Mouse (Mus musculus): ENCODE results near the gene Ulk2. TPM values are rescaled to one million over a fixed set of nuclear protein-coding genes. Genes with fewer than 3 reads are reported as not detected.

The Ulk2 gene
- polyA plus RNA-seq, 1 experiment from 2014 or later: 12.6 TPM

DNA sequence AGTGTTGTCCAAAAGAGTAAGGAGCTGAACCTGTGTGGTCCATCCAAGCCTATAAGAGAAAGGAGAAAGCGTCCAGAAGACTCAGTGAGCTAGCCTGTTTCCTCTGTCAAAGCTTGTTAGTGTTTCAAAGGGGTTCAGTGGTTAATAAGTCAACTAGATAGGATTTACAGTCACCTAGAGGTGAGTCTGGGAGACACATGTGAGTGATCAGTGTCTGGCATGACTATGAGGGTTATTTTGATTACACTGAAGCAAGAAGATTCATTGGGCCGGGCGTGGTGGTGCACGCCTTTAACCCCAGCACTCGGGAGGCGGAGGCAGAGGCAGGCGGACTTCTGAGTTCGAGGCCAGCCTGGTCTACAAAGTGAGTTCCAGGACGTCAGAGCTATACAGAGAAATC is 109.1 kb downstream of the Ulk2 start:
- H3K4me1 ChIP-seq: no peaks in the 10 kb centered on the region
- H3K9me3 ChIP-seq: no peaks in the 10 kb centered on the region
- 95% methylated on average over 9 of the region's 9 CpGs for WGBS
- H3K27ac ChIP-seq (replicated peaks): no peak overlapping the region
- H3K27me3 ChIP-seq (replicated peaks; ENCODE audit: low read depth, poor library complexity, severe bottlenecking): no peaks in the 10 kb centered on the region
- H3K4me3 ChIP-seq: no peak overlapping the region
- H3K36me3 ChIP-seq (replicated peaks): peaks cover 95% of the 10 kb centered on the region
- DNase-seq (ENCODE audit: low spot score): no peak

- peaks cover 95% of the 10 kb centered on the region for H3K36me3 ChIP-seq (replicated peaks)
- DNase-seq (ENCODE audit: low spot score): no peak
- no peaks in the 10 kb centered on the region for H3K9me3 ChIP-seq
- no peak overlapping the region for H3K27ac ChIP-seq (replicated peaks)
- H3K4me1 ChIP-seq: no peaks in the 10 kb centered on the region
- 71% methylated on average over 3 of the region's 3 CpGs for WGBS
- no peaks in the 10 kb centered on the region for H3K27me3 ChIP-seq (replicated peaks; ENCODE audit: low read depth, poor library complexity, severe bottlenecking)
- no peak overlapping the region for H3K4me3 ChIP-seq
Observed at GRCm38 (mm10) chr11:61744460-61744859, 110.4 kb downstream of the Ulk2 start.

- WGBS: 82% methylated on average over 3 of the region's 3 CpGs
- no peak overlapping the region for H3K27ac ChIP-seq (replicated peaks)
- H3K9me3 ChIP-seq: no peaks in the 10 kb centered on the region
- H3K4me3 ChIP-seq: no peak overlapping the region
- H3K27me3 ChIP-seq (replicated peaks; ENCODE audit: low read depth, poor library complexity, severe bottlenecking): no peaks in the 10 kb centered on the region
- no peaks in the 10 kb centered on the region for H3K4me1 ChIP-seq
- DNase-seq (ENCODE audit: low spot score): no peak
- H3K36me3 ChIP-seq (replicated peaks): peaks cover 95% of the 10 kb centered on the region
Observed at GRCm38 (mm10) chr11:61743768-61744167, 111.1 kb downstream of the Ulk2 start.

DNA sequence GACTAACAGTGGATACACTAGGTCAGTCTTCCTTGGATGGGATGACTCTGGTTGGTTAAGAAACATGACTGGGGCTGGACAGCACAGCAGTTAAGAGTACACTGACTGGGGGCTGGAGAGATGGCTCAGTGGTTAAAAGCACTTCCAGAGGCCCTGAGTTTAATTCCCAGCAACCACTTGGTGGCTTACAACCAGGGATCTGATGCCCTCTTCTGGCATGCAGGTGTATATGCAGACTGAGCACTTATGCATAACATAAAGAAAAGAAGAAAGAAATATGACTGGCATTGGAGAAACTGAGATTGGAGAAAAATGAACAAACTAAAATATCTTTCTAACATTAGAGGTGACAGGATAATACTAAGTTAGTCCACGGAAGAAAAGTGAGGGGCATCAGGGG is 114.4 kb downstream of the Ulk2 start:
- H3K4me3 ChIP-seq: no peak overlapping the region
- no peaks in the 10 kb centered on the region for H3K9me3 ChIP-seq
- peaks cover 100% of the 10 kb centered on the region for H3K36me3 ChIP-seq (replicated peaks)
- WGBS: 90% methylated on average over 1 of the region's 1 CpGs
- DNase-seq (ENCODE audit: low spot score): no peak
- H3K27ac ChIP-seq (replicated peaks): no peak overlapping the region
- H3K27me3 ChIP-seq (replicated peaks; ENCODE audit: low read depth, poor library complexity, severe bottlenecking): no peaks in the 10 kb centered on the region
- H3K4me1 ChIP-seq: no peaks in the 10 kb centered on the region

GRCm38 (mm10) chr11:61737290-61737689 is 117.6 kb downstream of the Ulk2 start:
- Histone ChIP-seq H3K9me3 (no peaks in the 10 kb centered on the region), H3K36me3 (replicated peaks) (peaks cover 100% of the 10 kb centered on the region), H3K27me3 (replicated peaks; ENCODE audit: low read depth, poor library complexity, severe bottlenecking) (no peaks in the 10 kb centered on the region), H3K4me1 (no peaks in the 10 kb centered on the region), H3K4me3 (no peak overlapping the region), H3K27ac (replicated peaks) (no peak overlapping the region)
- 89% methylated on average over 1 of the region's 1 CpGs for WGBS
- no peak for DNase-seq (ENCODE audit: low spot score)

DNA sequence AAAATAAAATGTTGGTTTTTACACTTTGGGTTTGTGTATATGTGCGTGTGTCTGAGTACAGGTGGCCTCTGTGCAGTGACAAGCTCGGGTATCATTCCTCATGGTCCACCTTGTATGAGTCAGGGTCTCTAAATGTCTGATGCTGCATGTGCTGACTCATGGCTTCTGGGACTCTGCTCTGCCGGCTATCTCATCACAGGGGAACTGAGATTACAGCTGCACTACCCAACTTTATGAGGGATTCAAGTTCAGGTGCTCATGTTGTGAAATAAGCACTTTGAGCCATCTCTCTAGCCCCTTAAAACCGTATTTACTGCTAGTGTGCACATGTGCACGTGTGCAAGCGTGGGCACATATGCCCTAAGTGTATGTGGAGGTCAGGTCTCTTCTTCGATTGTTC is 122.2 kb downstream of the Ulk2 start:
- WGBS: 89% methylated on average over 7 of the region's 7 CpGs
- Histone ChIP-seq H3K36me3 (replicated peaks) (peaks cover 98% of the 10 kb centered on the region), H3K9me3 (no peaks in the 10 kb centered on the region), H3K27ac (replicated peaks) (no peak overlapping the region), H3K4me1 (no peaks in the 10 kb centered on the region), H3K27me3 (replicated peaks; ENCODE audit: low read depth, poor library complexity, severe bottlenecking) (no peaks in the 10 kb centered on the region), H3K4me3 (no peak overlapping the region)
- no peak for DNase-seq (ENCODE audit: low spot score)

- no peak for DNase-seq (ENCODE audit: low spot score)
- no peak overlapping the region for H3K27ac ChIP-seq (replicated peaks)
- H3K9me3 ChIP-seq: no peaks in the 10 kb centered on the region
- H3K4me1 ChIP-seq: no peaks in the 10 kb centered on the region
- no peaks in the 10 kb centered on the region for H3K27me3 ChIP-seq (replicated peaks; ENCODE audit: low read depth, poor library complexity, severe bottlenecking)
- no peak overlapping the region for H3K4me3 ChIP-seq
- 62% methylated on average over 2 of the region's 2 CpGs for WGBS
- peaks cover 75% of the 10 kb centered on the region for H3K36me3 ChIP-seq (replicated peaks)
Observed at GRCm38 (mm10) chr11:61728037-61728436, 126.8 kb downstream of the Ulk2 start.

Other genes starting within 250 kb of the Ulk2 start
- 6.0 and 6.5 TPM in 2 replicates for gene Grap, start 201.8 kb downstream of the Ulk2 start, polyA plus RNA-seq (2016; fragmentation: Nextera tagmentation; extraction: Ambion mirVana)
- 2.2 and 2.3 TPM in 2 replicates for gene Fam83g, start 171.0 kb downstream of the Ulk2 start, polyA plus RNA-seq (2016; fragmentation: Nextera tagmentation; extraction: Ambion mirVana)
- 0.14 TPM in 1 of 2 replicates, not detected in the other for gene Slc5a10, start 134.2 kb downstream of the Ulk2 start, polyA plus RNA-seq (2016; fragmentation: Nextera tagmentation; extraction: Ambion mirVana)
- 34.9 and 37.4 TPM in 2 replicates for gene Prpsap2, start 93.0 kb downstream of the Ulk2 start, polyA plus RNA-seq (2016; fragmentation: Nextera tagmentation; extraction: Ambion mirVana)
- gene Akap10, start 75.2 kb upstream of the Ulk2 start, polyA plus RNA-seq (2016; fragmentation: Nextera tagmentation; extraction: Ambion mirVana): 18.6 and 19.1 TPM in 2 replicates
- gene Specc1, start 101.7 kb upstream of the Ulk2 start, polyA plus RNA-seq (2016; fragmentation: Nextera tagmentation; extraction: Ambion mirVana): 14.9 and 15.3 TPM in 2 replicates

Data from embryonic facial prominence, embryonic 10.5 days (tissue).